In the genomic region with DNA sequence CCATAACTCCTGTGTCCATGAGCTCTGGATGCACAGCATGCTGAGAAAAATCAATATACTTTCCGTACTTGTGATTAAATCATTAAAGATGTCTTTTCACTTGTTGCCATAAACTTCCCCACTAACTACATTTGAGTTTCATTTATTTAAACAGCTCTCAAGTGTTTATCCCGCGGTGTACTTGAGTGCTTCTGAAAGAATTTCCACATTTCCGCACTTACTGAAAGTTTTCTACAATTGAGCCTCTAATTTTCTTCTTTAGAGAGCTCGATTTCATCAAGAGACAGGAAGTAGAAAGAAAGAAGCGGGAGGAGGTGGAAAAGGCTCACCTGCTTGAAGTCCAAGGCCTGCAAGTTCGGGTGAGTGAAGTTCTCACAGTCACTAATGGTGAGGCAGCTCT, we compare ENCODE assay signal across 24 mouse cellular contexts.
DNase-seq lines count a peak whose midpoint lies in the region; ATAC-seq lines count a peak whose summit lies in the region.
"Had no signal": no experiment of that assay in that cellular context is flagged by ENCODE, and none has a peak within 500 bp of the region (broad histone marks: within the 10 kb centered on the region; RNA-seq: fewer than 3 reads in every experiment).

No protein-coding gene starts in this region.

- WGBS in neural tube, embryonic 15.5 days = 91% methylated on average over 7 of the region's 7 CpGs

- no peaks in the 10 kb centered on the region for H3K9me3 ChIP-seq in neural tube, embryonic 15.5 days (replicated peaks)
- H3K9me3 ChIP-seq: embryonic facial prominence, embryonic 10.5 days; embryonic facial prominence, embryonic 12.5 days; forebrain, embryonic 13.5 days; forebrain, embryonic 15.5 days; G1E had no signal

- H3K4me2 ChIP-seq in neural tube, embryonic 15.5 days = no peak overlapping the region
- H3K4me2 ChIP-seq: embryonic facial prominence, embryonic 12.5 days; forebrain, embryonic 13.5 days; forebrain, embryonic 15.5 days had no signal

- peak; percentile 79 for DNase-seq in heart, adult 11 months
- no peak for DNase-seq in heart, postnatal 10 days
- DNase-seq in lung, postnatal 25 days (ENCODE audit: low spot score) = peak; percentile 43
- DNase-seq in lung, postnatal 10 days = no peak
- peak; percentile 1 for DNase-seq in neural tube, embryonic 10.5 days (ENCODE audit: extremely low spot score, low spot score)
- DNase-seq: adrenal gland, adult 8-10 months; adrenal gland, postnatal 14 days; adrenal gland, postnatal 36 days; B cell, adult 2 months; cerebellum, adult 11-12 months; cerebellum, adult 2 months; cerebellum, adult 9-10 months; cerebellum, postnatal 10 days; cerebellum, postnatal 25 days had no signal

- no peak overlapping the region for H3K9ac ChIP-seq in neural tube, embryonic 15.5 days (replicated peaks)
- H3K9ac ChIP-seq: embryonic facial prominence, embryonic 12.5 days; forebrain, embryonic 13.5 days; forebrain, embryonic 15.5 days had no signal

- H3K27ac ChIP-seq in neural tube, embryonic 15.5 days (replicated peaks) = no peak overlapping the region
- H3K27ac ChIP-seq: embryonic facial prominence, embryonic 10.5 days; embryonic facial prominence, embryonic 12.5 days; forebrain, embryonic 13.5 days; forebrain, embryonic 15.5 days had no signal

- no peak overlapping the region for H3K4me3 ChIP-seq in neural tube, embryonic 15.5 days (replicated peaks)
- H3K4me3 ChIP-seq: embryonic facial prominence, embryonic 10.5 days; embryonic facial prominence, embryonic 12.5 days; forebrain, embryonic 13.5 days; forebrain, embryonic 15.5 days had no signal

- no peaks in the 10 kb centered on the region for H3K27me3 ChIP-seq in neural tube, embryonic 15.5 days (replicated peaks)
- H3K27me3 ChIP-seq: CH12.LX; embryonic facial prominence, embryonic 12.5 days; forebrain, embryonic 13.5 days; forebrain, embryonic 15.5 days; Patski had no signal

- intact Hi-C loops in heart, postnatal 10 days (cut with DNase I) = loop anchor here (5.0 kb wide), 5 partner anchors 213 to 703 kb away; partner anchors contain the start of genes Casd1, Peg10, Ppp1r9a and Sgce

- H3K4me1 ChIP-seq in neural tube, embryonic 15.5 days = peaks cover 4% of the 10 kb centered on the region; the same call in 1 of the 2 replicates

- ATAC-seq in neural tube, embryonic 15.5 days (ENCODE audit: low FRiP score) = no peak
- ATAC-seq: activated CD4-positive, CD25-positive, alpha-beta regulatory T cell, adult 4 months; CD4-positive, CD25-positive, alpha-beta regulatory T cell, adult 4 months; forebrain, embryonic 13.5 days; forebrain, embryonic 15.5 days; Patski had no signal

- peaks cover 18% of the 10 kb centered on the region for H3K36me3 ChIP-seq in neural tube, embryonic 15.5 days
- H3K36me3 ChIP-seq: G1E had no signal

Comparison
In these comparisons a context has a peak if more than half of its experiments do, and no peak if none do; other contexts are left out.
1. DNase-seq: peak in heart, adult 11 months (single experiment), lung, postnatal 25 days (single experiment) and neural tube, embryonic 10.5 days (single experiment); none in heart, postnatal 10 days (0 of 2) and lung, postnatal 10 days (single experiment).